Mouse (Mus musculus) stomach, embryonic 14.5 days (tissue): ENCODE data around the gene Nyx. TPM values are rescaled to one million over a fixed set of nuclear protein-coding genes. Genes with fewer than 3 reads are reported as not detected.

ENCODE experiments used
- ATAC-seq: fragments of 200-750 bp; cut with Nextera tagmentation; 2 replicates; pipeline ENCODE4 v1.8.0; 2017; ENCODE audit warnings: low read depth, moderate TSS enrichment; ENCODE audit not compliant: insufficient number of reproducible peaks, insufficient read depth, low FRiP score
- H3K27ac ChIP-seq: fragments of 300-500 bp; sonication (generic); 2 replicates; pipeline ENCODE4 v1.5.1; 2014; ENCODE audit warnings: mild to moderate bottlenecking, low read length, moderate library complexity, mixed read lengths
- H3K27me3 ChIP-seq: fragments of 300-500 bp; sonication (generic); 2 replicates; pipeline ENCODE4 v1.6.1; 2014; ENCODE audit warnings: low read length, control low read depth, mixed read lengths; ENCODE audit not compliant: control insufficient read depth, insufficient read depth
- H3K36me3 ChIP-seq: fragments of 300-500 bp; sonication (generic); 2 replicates; pipeline ENCODE4 v1.6.1; 2014; ENCODE audit warnings: mild to moderate bottlenecking, control low read depth, low read length, moderate library complexity, mixed read lengths; ENCODE audit not compliant: control insufficient read depth, insufficient read depth
- H3K4me1 ChIP-seq: fragments of 300-500 bp; sonication (generic); 2 replicates; pipeline ENCODE4 v1.6.1; 2014; ENCODE audit warnings: low read length, control low read depth, mixed read lengths; ENCODE audit not compliant: control insufficient read depth, insufficient read depth
- H3K4me2 ChIP-seq: fragments of 300-500 bp; sonication (generic); replicated peaks from 2 replicates; pipeline ENCODE4 v1.6.1; 2014; ENCODE audit warnings: low read depth, low read length, control low read depth
- H3K4me3 ChIP-seq: fragments of 300-500 bp; sonication (generic); 2 replicates; pipeline ENCODE4 v1.5.1; 2014; ENCODE audit warnings: low read depth, low read length, control low read depth
- H3K9ac ChIP-seq: fragments of 300-500 bp; sonication (generic); replicated peaks from 2 replicates; pipeline ENCODE4 v1.6.1; 2014; ENCODE audit warnings: low read depth, mild to moderate bottlenecking, control low read depth, low read length, moderate library complexity, mixed read lengths
- H3K9me3 ChIP-seq: fragments of 300-500 bp; sonication (generic); 2 replicates; pipeline ENCODE4 v1.6.1; 2016; ENCODE audit warnings: low read depth, low read length, control low read depth; ENCODE audit not compliant: control insufficient read depth
- WGBS: fragments of 180-500 bp; shearing (Covaris S2); extraction: QIAGEN DNeasy Blood & Tissue Kit; methylation state at CpG from one replicate; pipeline ENCODE4 v1.1.7; 2014; 5-methylcytosine and 5-hydroxymethylcytosine counted together
- polyA plus RNA-seq: library from polyadenylated mRNA; unstranded; fragments of >200 nt; fragmentation: Nextera tagmentation; extraction: Ambion mirVana; gene quantifications from 2 replicates; pipeline ENCODE4 v1.2.1, GENCODE M21; 2014

Nyx gene
- polyA plus RNA-seq, 1 experiment from 2014 or later = not detected

- H3K4me1 ChIP-seq = no peaks in the 10 kb centered on the region
- H3K27ac ChIP-seq = no peak overlapping the region
- no peak overlapping the region for H3K4me3 ChIP-seq
- H3K27me3 ChIP-seq = no peaks in the 10 kb centered on the region
- no peaks in the 10 kb centered on the region for H3K9me3 ChIP-seq
- H3K36me3 ChIP-seq = peaks cover 3% of the 10 kb centered on the region; the same call in 1 of the 2 replicates
- no peak overlapping the region for H3K9ac ChIP-seq
- no peak overlapping the region for H3K4me2 ChIP-seq
- 87% methylated on average over 8 of the region's 8 CpGs for WGBS
- ATAC-seq = no peak
These were observed 55.4 kb downstream of the Nyx start for GRCm38 (mm10) chrX:13521288-13521687.

Other genes starting within 250 kb of the Nyx start
- 147 and 156 TPM in 2 replicates for gene Ddx3x, start 185.1 kb upstream of the Nyx start, polyA plus RNA-seq
- gene Gpr34, start 166.0 kb downstream of the Nyx start, polyA plus RNA-seq = 3.4 and 3.6 TPM in 2 replicates
- 0.81 and 1.3 TPM in 2 replicates for gene Gpr82, start 195.3 kb downstream of the Nyx start, polyA plus RNA-seq